In the genomic region with DNA sequence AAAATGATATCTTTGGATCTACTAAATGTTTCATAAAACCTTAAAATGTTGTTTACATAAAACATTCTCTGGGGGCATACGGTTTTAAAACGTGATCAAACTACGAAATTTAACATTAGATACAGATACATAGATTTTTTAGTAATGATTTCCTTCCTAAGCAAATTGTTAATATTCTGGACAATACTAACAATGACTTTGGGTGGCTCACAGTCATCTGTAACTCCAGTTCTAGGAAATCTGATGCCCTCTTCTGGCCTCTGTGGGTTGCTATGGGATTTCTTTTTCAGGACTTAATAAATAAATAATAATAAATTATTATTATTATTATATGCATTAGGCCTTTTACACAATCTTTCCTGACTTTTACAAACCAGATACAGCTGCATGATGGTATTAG, we compare ENCODE assay signal across 8 mouse cellular contexts. TPM values are rescaled to one million over a fixed set of nuclear protein-coding genes. Genes with fewer than 3 reads are reported as not detected.
A peak's percentile ranks its signal among the peaks of the same experiment; 100 is the strongest.
DNase-seq lines count a peak whose midpoint lies in the region; ATAC-seq and TF ChIP-seq lines count a peak whose summit lies in the region.

No protein-coding gene starts in this region.

- H3K9me3 ChIP-seq in forebrain, embryonic 14.5 days (replicated peaks; ENCODE audit: control insufficient read depth, low read length): no peaks in the 10 kb centered on the region
- H3K9me3 ChIP-seq in midbrain, embryonic 13.5 days: no peaks in the 10 kb centered on the region

- no peaks in the 10 kb centered on the region for H3K4me1 ChIP-seq in forebrain, embryonic 14.5 days (ENCODE audit: control insufficient read depth, insufficient read depth, low read length)
- H3K4me1 ChIP-seq in midbrain, embryonic 13.5 days (replicated peaks): peaks cover 5% of the 10 kb centered on the region

- 15% methylated on average over 3 of the region's 3 CpGs for WGBS in forebrain, embryonic 14.5 days
- WGBS in midbrain, embryonic 13.5 days: 17% methylated on average over 3 of the region's 3 CpGs

- H3K4me3 ChIP-seq in left cerebral cortex, adult 2 months: peak overlapping the region; percentile 72
- H3K4me3 ChIP-seq in forebrain, embryonic 14.5 days (ENCODE audit: low read depth, low read length): peak overlapping the region; percentile 75
- peak overlapping the region; percentile 72 for H3K4me3 ChIP-seq in midbrain, embryonic 13.5 days (replicated peaks)

- no peak overlapping the region for H3K9ac ChIP-seq in forebrain, embryonic 14.5 days (ENCODE audit: low read length)
- 0 out of 2 replicates have a peak overlapping the region, but pooled peaks have one; percentile 85 for H3K9ac ChIP-seq in midbrain, embryonic 13.5 days (replicated peaks)

- H3K27me3 ChIP-seq in forebrain, embryonic 14.5 days (replicated peaks; ENCODE audit: control insufficient read depth, insufficient read depth, low read length): no peaks in the 10 kb centered on the region
- peaks cover 4% of the 10 kb centered on the region; the same call in 1 of the 2 replicates for H3K27me3 ChIP-seq in midbrain, embryonic 13.5 days

- peak; percentile 47 for TF ChIP-seq CTCF in left cerebral cortex, adult 2 months (IDR thresholded peaks at IDR 0.05)

- no peak for ATAC-seq in forebrain, embryonic 14.5 days
- no peak for ATAC-seq in midbrain, embryonic 13.5 days

- intact Hi-C loops in left cerebral cortex, adult 2 months (cut with DNase I): loop anchor here (2.0 to 5.0 kb wide), 5 partner anchors 62 to 304 kb away; a partner anchor contains a TSS
- intact Hi-C loops in left cerebral cortex, postnatal 14 days (cut with DNase I): loop anchor here (2.0 to 5.0 kb wide), 3 partner anchors 62 to 304 kb away; no protein-coding TSS in a partner anchor

- peak overlapping the region; percentile 54 for H3K4me2 ChIP-seq in forebrain, embryonic 14.5 days (ENCODE audit: low read length)
- H3K4me2 ChIP-seq in midbrain, embryonic 13.5 days (replicated peaks): peak overlapping the region; percentile 53

- no peaks in the 10 kb centered on the region for H3K36me3 ChIP-seq in forebrain, embryonic 14.5 days (ENCODE audit: control insufficient read depth, insufficient read depth, low read length)
- no peaks in the 10 kb centered on the region for H3K36me3 ChIP-seq in midbrain, embryonic 13.5 days

- peak overlapping the region; percentile 97 for H3K27ac ChIP-seq in left cerebral cortex, adult 2 months
- H3K27ac ChIP-seq in forebrain, embryonic 14.5 days (ENCODE audit: low read depth, low read length): no peak overlapping the region
- no peak overlapping the region for H3K27ac ChIP-seq in midbrain, embryonic 13.5 days

- no peak for DNase-seq in left cerebral cortex, adult 2 months (ENCODE audit: extremely low spot score in 1 of 2, low spot score in 2 of 2)
- DNase-seq in left cerebral cortex, postnatal 14 days (ENCODE audit: low spot score in 2 of 2): no peak
- peak; percentile 52 for DNase-seq in forebrain, embryonic 14.5 days (ENCODE audit: low spot score)
- peak; percentile 36 for DNase-seq in kidney, postnatal 10 days
- DNase-seq in right cerebral cortex, postnatal 10 days (ENCODE audit: low spot score in 2 of 2): no peak
- DNase-seq in frontal cortex, postnatal 14 days (ENCODE audit: low spot score in 2 of 2): no peak
- DNase-seq in right cerebral cortex, postnatal 14 days: no peak

RNA-seq across cellular contexts. Expression of a gene that starts 30.9 kb away (rescaled TPM):
- 1 to 10 TPM; 1.4 to 2.3 TPM for total RNA-seq in left cerebral cortex, adult 2 months (2021)
- total RNA-seq in left cerebral cortex, postnatal 14 days (2021): 1 to 10 TPM; 3.7 to 4.1 TPM
- 0.14 TPM in 1 of 2 replicates, not detected in the other for polyA plus RNA-seq in forebrain, embryonic 14.5 days (2014; fragmentation: Nextera tagmentation; extraction: Ambion mirVana)
- polyA plus RNA-seq in midbrain, embryonic 13.5 days (2015; fragmentation: Nextera tagmentation; extraction: Ambion mirVana): 0.08 TPM in 1 of 2 replicates, not detected in the other

RNA-seq across cellular contexts. Expression of a gene that starts 44.9 kb away (rescaled TPM):
- total RNA-seq in left cerebral cortex, adult 2 months (2021): 100 to 1,000 TPM; 328 to 336 TPM
- 100 to 1,000 TPM; 275 to 322 TPM for total RNA-seq in left cerebral cortex, postnatal 14 days (2021)
- polyA plus RNA-seq in forebrain, embryonic 14.5 days (2014; fragmentation: Nextera tagmentation; extraction: Ambion mirVana): 6.9 and 10.3 TPM in 2 replicates
- polyA plus RNA-seq in midbrain, embryonic 13.5 days (2015; fragmentation: Nextera tagmentation; extraction: Ambion mirVana): 13.6 and 15.0 TPM in 2 replicates

Comparison
In these comparisons a context has a peak if more than half of its experiments do, and no peak if none do; other contexts are left out.
1. DNase-seq: peak in forebrain, embryonic 14.5 days (single experiment) and kidney, postnatal 10 days (single experiment); none in left cerebral cortex, adult 2 months (0 of 2), left cerebral cortex, postnatal 14 days (0 of 2), right cerebral cortex, postnatal 10 days (0 of 2), frontal cortex, postnatal 14 days (0 of 2) and right cerebral cortex, postnatal 14 days (single experiment).
2. Peak in every context shown above with its lines, with median percentiles within 50 percentile points of each other: H3K4me3 ChIP-seq.